Mouse (Mus musculus) telencephalon, adult 2 months (tissue): ENCODE measurements around the gene Gpc5.

Experiments
- DNase-seq: peaks from one replicate; pipeline ENCODE4 v3.0.0-alpha.2; 2011; ENCODE audit warnings: low read depth, low spot score

The Gpc5 gene

GRCm38 (mm10) chr14:115106326-115106725 lies 14.3 kb downstream of the Gpc5 start:
- DNase-seq: no peak

GRCm38 (mm10) chr14:115107467-115107866 lies 15.5 kb downstream of the Gpc5 start:
- DNase-seq: no peak

- no peak for DNase-seq
Measured at GRCm38 (mm10) chr14:115118626-115119025, 26.6 kb downstream of the Gpc5 start.

- DNase-seq: no peak
Measured at GRCm38 (mm10) chr14:115148821-115149220, 56.8 kb downstream of the Gpc5 start.

- DNase-seq: no peak
Measured at GRCm38 (mm10) chr14:115156597-115156996, 64.6 kb downstream of the Gpc5 start.

DNA sequence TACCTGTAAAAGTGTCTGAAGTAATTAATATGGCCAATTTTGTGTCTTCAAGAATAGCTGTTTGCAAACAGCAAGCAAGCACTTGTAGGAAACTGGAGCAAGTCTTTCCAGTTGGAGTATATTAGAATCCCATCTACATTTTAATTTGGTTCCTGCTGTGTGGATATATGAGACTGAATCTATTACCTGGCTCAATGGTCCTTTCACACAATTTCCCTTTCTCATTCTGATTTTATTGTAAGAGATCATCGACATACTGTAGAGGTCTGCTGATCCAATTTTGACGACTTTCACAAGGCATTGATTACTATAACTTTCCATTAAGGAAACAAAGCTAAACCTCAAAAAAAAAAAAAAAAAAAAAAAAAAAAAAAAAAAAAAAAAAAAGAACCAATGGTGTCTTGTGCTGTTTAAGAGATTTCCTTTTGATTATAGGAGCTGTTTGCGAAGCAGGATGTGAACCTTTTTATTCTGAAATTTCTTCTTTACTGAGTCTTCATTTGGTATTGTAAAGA lies 85.4 kb downstream of the Gpc5 start:
- no peak for DNase-seq

DNA sequence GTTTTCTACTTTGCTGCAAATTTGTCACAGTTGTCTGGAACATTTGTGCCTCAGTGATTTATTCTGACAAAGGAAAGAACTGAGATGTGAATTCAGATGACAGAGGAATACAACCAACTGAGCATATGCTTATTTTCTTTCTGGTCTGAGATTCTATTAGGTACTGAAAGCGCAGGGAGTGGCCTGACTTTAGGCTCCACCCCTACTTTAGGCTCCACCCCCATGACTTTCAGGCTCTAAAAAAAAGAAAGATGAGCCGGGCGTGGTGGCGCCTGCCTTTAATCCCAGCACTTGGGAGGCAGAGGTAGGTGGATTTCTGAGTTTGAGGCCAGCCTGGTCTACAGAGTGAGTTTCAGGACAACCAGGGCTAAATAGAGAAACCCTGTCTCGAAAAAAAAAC lies 87.9 kb downstream of the Gpc5 start:
- DNase-seq: no peak

GRCm38 (mm10) chr14:115188256-115188655 lies 96.2 kb downstream of the Gpc5 start:
- DNase-seq: no peak

DNA sequence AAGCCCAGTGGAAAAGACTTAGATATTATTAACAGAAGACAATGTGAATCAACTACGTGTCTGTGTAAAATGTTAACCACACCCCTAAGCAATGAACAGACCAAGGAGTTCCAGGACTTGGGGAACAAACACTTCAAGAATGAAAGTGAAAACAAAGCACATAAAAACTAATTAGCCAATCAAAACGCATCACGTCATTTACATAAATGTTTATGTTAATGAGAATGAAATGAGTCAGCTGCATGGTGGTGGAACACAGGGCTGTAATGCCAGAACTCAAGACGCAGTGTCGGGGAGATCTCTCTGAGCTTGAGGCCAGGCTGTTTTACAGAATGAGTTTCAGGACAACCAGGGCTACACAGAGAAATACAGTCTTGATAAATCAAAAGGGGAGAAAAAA lies 136.1 kb downstream of the Gpc5 start:
- DNase-seq: no peak

DNA sequence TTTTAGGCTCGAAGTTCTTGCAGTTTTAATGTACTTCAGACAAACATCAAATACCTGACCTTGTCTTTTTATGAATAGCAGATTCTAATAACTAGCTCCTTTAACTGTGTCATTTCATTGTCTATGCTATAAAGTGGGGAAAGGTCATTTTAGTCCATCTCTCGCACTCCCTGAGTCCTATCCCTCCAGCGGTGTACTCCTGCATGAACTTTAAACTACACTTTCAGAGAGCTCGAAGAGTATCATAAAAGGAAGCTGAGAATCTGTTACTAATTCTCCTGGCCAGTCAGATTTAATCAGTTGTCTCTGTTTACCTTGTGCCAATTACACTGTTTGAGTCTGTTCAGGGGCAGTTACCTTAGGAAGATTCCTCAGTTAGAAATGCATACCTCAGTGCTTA lies 144.4 kb downstream of the Gpc5 start:
- no peak for DNase-seq

DNA sequence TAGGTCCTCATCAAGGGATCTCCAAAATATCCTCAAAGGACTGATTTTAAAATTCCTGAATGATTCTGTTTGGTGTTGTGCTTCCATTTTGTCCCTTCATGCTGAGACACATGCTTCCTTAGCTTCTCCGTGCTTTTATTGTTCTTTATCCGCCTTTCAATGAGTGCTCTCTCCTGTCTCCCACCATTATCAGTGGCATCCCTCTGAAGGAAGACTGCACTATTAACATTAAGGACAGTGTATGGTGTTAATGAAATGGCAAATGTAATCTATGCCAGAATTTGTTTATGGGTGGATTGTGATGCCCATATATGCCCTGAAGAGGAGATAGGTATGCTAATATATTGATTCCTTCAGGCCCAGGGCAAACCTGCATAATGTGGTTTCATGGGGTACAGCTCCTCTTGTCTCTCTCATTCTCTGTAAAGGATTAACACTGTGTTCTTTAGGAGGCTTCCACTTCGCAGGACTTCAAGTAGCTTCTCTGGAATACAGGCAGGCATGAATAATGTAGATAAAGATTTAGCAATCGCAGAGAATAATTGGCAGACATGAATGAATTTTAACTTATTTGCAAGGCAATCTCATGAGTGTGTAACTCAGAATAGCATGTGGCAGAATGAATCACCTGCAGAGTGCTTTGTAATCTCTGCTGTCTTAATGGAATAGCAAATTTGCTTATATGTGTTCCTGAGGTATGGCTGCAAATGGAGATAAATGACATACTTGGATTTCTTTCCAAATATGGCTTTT lies 148.8 kb downstream of the Gpc5 start:
- peak; percentile 5 for DNase-seq

- no peak for DNase-seq
Measured at GRCm38 (mm10) chr14:115250537-115250936, 158.5 kb downstream of the Gpc5 start.

DNA sequence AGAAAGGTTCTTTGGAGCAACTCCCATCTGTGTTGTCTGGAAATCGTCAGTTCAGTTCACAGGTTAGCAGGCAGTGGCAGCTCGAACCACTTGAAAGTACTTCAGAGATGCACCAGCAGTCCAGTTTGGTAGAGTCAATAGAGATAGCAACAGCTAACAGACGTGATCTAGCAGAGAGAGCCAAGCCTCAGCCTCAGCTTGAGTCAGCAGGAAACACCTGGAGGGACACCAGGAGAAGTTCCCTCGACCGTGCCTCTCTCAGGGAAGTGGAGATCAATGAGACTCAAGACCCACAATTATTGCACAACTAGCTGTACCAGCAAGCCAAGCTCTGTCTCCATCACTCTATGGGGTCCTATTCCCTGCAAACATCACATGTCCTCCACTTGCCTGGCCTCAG lies 159.8 kb downstream of the Gpc5 start:
- DNase-seq: no peak

DNA sequence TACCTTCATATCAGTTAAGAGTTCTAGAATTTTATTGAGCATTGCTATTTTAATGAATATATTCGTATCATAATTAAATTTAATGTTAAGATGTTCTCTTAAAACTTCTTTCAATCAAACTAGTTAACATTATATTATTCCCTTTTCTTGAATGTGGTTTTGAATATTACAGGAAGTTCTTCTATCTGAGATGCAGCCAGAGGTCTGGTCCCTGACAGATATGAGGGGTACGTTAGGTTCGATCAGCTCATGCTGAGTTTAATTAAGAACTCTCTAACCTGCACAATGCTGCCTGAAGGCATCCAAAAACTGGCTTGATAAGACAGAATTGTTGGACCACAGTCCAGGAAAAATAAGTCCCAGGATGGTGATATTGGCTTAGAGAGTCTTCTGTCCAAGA lies 161.1 kb downstream of the Gpc5 start:
- DNase-seq: no peak

DNA sequence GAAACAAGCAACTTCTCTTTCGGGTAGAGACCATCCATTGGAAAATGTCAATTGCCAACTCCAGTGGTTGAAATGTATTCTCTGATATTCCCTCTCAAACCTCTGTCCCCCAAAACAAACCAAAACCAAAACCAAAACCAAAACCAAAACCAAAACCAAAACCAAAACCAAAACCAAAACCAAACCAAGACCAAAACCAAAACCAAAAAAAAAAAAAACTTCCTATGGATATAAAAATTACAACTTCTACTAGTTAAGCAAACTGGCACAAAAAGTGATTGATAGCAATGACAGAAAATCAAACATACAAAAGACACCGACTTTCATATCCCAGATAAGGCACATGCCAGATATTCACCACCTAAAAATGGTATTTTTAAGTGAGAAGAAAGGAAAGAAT lies 161.7 kb downstream of the Gpc5 start:
- no peak for DNase-seq

DNA sequence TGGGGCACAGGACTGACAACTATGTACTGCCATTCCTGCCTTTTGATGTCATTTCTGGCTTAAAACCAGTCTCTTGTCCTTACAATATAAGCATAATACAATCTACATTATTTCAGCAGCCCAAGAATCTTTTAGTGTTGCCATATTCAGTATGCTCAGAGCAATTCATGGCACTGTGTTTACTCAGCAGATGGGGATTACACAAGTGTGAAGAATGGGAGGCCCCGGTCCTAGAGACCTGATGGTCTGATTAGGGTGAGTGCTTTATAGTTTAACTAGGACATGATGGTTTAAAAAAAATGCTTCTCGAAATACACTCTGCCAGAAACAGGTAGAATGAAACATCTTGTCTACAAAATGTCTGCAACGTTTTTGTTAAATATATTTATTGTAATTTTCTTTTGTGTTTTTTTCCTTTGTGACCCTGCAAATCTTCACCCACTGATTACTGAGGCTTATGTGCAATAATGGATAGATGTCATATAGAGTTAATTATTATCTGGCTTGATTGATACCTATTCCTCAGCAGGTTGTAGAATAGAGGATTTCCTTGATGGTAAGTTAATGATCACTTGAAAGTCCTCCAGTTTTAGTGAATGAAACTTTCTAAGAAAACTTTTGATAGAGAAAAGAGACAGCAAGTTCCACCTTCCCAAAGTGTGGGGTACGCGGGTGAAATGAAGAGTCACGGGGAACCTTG lies 177.8 kb downstream of the Gpc5 start:
- no peak for DNase-seq

GRCm38 (mm10) chr14:115270445-115270844 lies 178.4 kb downstream of the Gpc5 start:
- DNase-seq: no peak

DNA sequence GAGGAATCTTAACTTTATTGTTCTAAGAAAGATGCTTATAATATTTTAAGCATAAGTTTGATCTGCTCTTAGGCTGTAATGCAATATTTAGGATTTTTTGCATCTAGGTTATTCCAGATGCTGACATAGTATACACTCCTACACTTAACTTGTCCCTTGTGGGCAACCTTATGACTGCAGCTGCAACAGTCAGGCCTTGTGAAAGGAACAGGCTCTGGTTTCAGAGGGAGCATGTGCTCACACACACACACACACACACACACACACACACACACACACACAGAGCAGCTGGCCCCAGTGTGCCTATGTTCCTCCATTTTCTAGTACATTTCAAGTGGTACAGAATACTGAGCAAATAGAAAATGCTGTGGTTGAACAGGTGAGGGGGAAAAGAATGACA lies 190.8 kb downstream of the Gpc5 start:
- DNase-seq: no peak

GRCm38 (mm10) chr14:115324247-115324646 lies 232.2 kb downstream of the Gpc5 start:
- DNase-seq: no peak

- no peak for DNase-seq
Measured at GRCm38 (mm10) chr14:115326426-115326825, 234.4 kb downstream of the Gpc5 start.

- DNase-seq: no peak
Measured at GRCm38 (mm10) chr14:115339084-115339483, 247.1 kb downstream of the Gpc5 start.

DNA sequence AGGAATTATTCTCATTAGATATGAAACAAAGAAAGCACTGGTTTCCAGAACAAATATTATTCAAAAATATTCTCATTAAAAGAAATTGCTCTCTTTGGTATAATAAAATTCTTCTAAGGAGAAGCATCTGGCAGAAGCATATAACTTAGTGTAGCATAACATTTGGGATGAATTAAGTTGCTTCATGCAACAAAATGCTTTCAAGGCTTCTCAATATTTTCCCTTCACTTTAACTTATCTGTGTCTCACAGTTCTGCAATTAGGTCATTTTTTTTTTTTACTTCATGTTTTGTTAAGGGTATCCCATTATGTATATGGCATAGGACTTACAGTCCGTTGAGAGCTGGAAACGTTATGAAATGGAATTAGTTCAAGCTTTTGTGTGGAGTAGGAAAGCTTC lies 250.6 kb downstream of the Gpc5 start:
- no peak for DNase-seq

- no peak for DNase-seq
Measured at GRCm38 (mm10) chr14:115349448-115349847, 257.4 kb downstream of the Gpc5 start.
